Mouse (Mus musculus): ENCODE measurements around the gene Gm4884. TPM values are rescaled to one million over a fixed set of nuclear protein-coding genes. Genes with fewer than 3 reads are reported as not detected.
"Not testable (repeated sequence)": the region's sequence is repeated elsewhere in the genome, so short reads cannot be mapped to it uniquely, and the experiment has no call there.

Gene Gm4884
- not detected for polyA plus RNA-seq (2012; fragmentation: generic; extraction: Trizol)

DNA sequence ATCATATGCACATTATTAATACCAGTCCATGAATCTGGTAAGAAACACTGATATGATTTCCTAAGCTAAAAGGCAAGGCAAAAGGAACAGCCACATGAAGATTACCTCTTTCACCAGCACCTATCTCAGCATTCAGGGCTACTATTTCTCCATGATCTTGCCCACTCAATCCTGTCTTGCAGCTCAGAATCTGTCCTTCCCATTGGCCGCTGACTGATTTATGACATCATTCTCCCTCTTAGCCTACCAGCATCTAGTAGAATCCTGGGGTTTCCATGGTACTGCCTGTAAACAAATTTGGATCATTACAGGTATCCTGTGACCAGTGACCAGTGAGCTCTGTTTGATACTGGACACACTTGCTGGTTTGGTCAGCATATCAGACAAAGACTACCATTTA, at the start of gene Gm4884:
TSS of gene Gm4884 (plus strand) at position 301 of the 400 bp plus-strand sequence.
- H3ac ChIP-seq (ENCODE audit: control insufficient read depth, insufficient read length); H3K36me3 ChIP-seq (ENCODE audit: control insufficient read depth, insufficient read depth); H3K4me2 ChIP-seq (ENCODE audit: low read depth); H3K27me3 ChIP-seq (ENCODE audit: control insufficient read depth, insufficient read depth, insufficient read length); H3K79me2 ChIP-seq (ENCODE audit: control insufficient read depth, insufficient read depth); H3K4me3 ChIP-seq: not testable (repeated sequence)

GRCm38 (mm10) chr7:40987243-40987642, 45.3 kb upstream of the Gm4884 start, which contains the start of gene 4930433I11Rik:
Gene 4930433I11Rik (plus strand): TSS chr7:40987543.
- Histone ChIP-seq H3K4me2 (ENCODE audit: low read depth) (no peak within 1 kb of the TSS), H3K4me3 (no peak within 1 kb of the TSS), H3K79me2 (ENCODE audit: control insufficient read depth, insufficient read depth) (no peaks in the 10 kb centered on the region), H3K36me3 (ENCODE audit: control insufficient read depth, insufficient read depth) (no peaks in the 10 kb centered on the region), H3K27me3 (ENCODE audit: control insufficient read depth, insufficient read depth, insufficient read length) (no peaks in the 10 kb centered on the region), H3ac (ENCODE audit: control insufficient read depth, insufficient read length) (no peak within 1 kb of the TSS)
- TF ChIP-seq TCF3 (IDR thresholded peaks at IDR 0.05; ENCODE audit: insufficient read length, low read depth) = no peak
- no peak for TF ChIP-seq SRF (IDR thresholded peaks at IDR 0.05; ENCODE audit: control insufficient read depth, insufficient read length, low read depth)
- TF ChIP-seq TCF12 (IDR thresholded peaks at IDR 0.05; ENCODE audit: insufficient read depth, poor library complexity, severe bottlenecking) = no peak
- TF ChIP-seq REST (IDR thresholded peaks at IDR 0.05; ENCODE audit: insufficient read depth, insufficient read length) = no peak
- no peak for TF ChIP-seq MYOG (IDR thresholded peaks at IDR 0.05; ENCODE audit: control insufficient read depth in 1 of 3, insufficient read depth in 1 of 3, insufficient read length in 2 of 3, low read depth in 2 of 3)
- TF ChIP-seq MYOD1 (IDR thresholded peaks at IDR 0.05; ENCODE audit: control insufficient read depth in 1 of 3, insufficient read length in 2 of 3, low read depth in 2 of 3) = no peak
- TF ChIP-seq E2F4 (IDR thresholded peaks at IDR 0.05; ENCODE audit: insufficient read depth) = no peak
- TF ChIP-seq MAX (IDR thresholded peaks at IDR 0.05; ENCODE audit: low read depth) = no peak
- no peak for TF ChIP-seq POLR2AphosphoS2 (IDR thresholded peaks at IDR 0.05; ENCODE audit: insufficient read length, low read depth)
- TF ChIP-seq CEBPB (IDR thresholded peaks at IDR 0.05; ENCODE audit: insufficient read depth, poor library complexity, severe bottlenecking) = no peak
- no peak for TF ChIP-seq POLR2A (IDR thresholded peaks at IDR 0.05; ENCODE audit: insufficient read length, low read depth)
- no peak for TF ChIP-seq USF1 (IDR thresholded peaks at IDR 0.05; ENCODE audit: low read depth)

DNA sequence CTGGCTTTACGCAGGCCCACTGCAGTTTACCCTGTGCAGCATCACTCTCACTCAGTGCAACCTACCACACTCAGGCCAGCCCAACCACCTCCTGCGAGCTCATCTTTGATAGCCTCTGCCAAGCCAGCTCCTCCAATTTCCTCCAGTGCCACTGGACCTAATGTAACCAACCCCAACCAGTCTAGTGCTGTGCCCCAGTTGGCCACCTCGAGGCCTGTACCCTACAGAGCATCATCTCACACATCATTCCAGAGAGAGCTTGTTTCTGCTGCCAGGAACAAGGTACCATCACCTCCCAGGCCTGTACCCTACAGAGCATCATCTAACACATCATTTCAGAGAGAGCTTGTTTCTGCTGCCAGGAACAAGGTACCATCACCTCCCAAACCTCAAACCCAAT, 11.5 kb downstream of the Gm4884 start:
- H3ac ChIP-seq (ENCODE audit: control insufficient read depth, insufficient read length); H3K27me3 ChIP-seq (ENCODE audit: control insufficient read depth, insufficient read depth, insufficient read length); H3K36me3 ChIP-seq (ENCODE audit: control insufficient read depth, insufficient read depth); H3K4me2 ChIP-seq (ENCODE audit: low read depth); H3K4me3 ChIP-seq; H3K79me2 ChIP-seq (ENCODE audit: control insufficient read depth, insufficient read depth): not testable (repeated sequence)

Other genes with a start within 250 kb of the Gm4884 start
- not detected for gene Vstm2b, start 134.4 kb upstream of the Gm4884 start, polyA plus RNA-seq (2012; fragmentation: generic; extraction: Trizol)
- gene 4930433I11Rik, start 45.2 kb upstream of the Gm4884 start, polyA plus RNA-seq (2012; fragmentation: generic; extraction: Trizol) = not detected
- gene Gm5592, start 121.1 kb downstream of the Gm4884 start, polyA plus RNA-seq (2012; fragmentation: generic; extraction: Trizol) = not detected

Data from myocyte (in vitro differentiated cells).